Mouse (Mus musculus): ENCODE data around the gene Slc6a1.

The Slc6a1 gene

DNA sequence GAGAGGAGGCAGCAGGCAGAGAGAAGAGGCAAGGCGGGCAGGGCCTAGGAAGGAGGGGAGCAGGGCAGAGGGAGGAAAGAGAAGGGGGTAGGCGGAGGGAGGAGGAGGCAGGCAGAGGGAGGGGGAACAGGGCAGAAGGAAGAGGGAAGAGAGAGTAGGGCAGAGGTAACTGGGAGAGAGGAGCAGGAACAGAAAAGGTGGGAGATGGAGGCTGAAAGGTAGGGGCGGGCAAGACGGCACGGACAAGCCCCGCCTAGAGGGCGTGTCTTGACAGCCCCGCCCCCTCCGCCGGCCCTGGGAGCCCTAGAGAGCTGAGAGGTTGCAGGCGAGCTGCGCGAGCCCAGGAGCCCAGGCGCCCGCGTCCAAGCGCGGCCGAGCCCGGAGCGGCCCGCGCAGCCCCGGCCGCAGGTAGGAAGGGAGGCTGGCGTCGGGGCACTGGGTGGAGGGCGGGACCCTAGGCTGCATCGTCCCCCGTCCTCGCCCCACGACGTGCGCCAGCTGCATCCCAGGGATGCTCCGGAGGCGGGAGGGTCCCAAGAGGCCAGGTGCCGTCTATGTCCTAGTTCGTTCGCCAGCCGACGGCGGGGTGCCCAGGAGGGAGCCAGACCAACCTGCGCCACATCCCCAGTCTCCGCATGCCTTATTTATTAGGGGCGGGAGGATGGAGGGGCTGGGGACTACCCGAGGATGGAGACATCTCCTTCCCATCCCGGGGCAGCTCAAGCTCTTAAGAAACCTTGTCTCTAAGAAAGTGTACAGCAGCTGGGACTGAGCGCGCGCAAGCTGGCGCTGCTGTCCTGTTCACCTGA is at the start of gene Slc6a1:
Slc6a1 (plus strand) TSS at position 167 of the 809 bp plus-strand sequence.
- DNase-seq (ENCODE audit: low spot score in 2 of 2): peak; percentile 61 to 76

DNA sequence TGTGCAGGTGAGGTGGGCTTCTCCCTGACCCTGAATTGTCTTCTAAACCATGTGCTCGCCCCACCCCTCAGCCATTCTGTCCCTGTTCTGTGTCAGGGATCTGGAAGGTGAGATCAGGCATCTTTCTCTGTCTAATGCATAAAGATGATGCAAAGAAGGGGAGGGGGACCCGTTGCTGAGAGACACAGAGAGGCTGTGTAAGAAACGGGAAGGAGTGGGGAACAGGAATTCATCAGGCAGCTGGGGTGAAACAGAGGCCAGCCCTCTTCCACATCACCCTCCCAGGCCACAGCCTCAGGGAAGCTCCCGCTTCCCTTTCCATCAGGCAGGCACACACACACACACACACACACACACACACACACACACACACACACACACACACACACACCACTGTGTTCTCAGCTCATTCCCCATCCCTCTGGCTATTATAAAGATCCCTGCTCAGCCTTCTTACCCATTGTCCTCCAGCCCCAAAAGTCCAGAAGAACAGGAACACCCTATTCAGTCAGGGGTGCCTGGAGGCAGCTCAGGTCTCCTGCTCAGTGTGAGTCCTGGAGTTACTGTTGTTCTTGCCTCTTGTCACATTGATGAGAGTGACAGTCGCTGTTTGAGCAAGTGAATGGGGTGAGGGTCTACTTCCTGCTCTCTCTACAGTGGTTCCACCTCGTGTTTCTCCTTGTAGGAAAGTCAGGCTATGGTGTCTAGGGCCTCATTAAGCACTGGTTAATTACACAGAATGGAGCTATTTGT is 43.4 kb upstream of the Slc6a1 start:
- no peak for DNase-seq (ENCODE audit: low spot score in 2 of 2)

DNA sequence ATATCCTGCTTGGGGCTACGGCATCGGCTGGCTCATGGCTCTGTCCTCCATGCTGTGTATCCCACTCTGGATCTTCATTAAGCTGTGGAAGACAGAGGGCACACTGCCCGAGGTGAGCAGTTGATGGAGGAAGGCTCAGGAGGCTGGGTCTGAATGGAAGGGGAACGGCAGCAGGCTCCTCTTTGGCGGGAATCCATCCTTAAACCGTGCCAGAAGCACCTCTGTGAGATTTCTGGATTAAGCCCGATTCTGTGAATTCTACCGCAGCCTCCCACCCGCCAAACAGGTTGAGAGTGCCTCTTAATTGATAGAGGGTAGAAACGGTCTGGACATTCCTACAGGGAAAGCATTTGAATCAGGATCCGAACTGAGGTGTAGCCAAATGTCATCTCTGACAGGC is 36.8 kb upstream of the Slc6a1 start:
- DNase-seq (ENCODE audit: low spot score in 2 of 2): peak in 1 of 2 experiments; percentile 45

DNA sequence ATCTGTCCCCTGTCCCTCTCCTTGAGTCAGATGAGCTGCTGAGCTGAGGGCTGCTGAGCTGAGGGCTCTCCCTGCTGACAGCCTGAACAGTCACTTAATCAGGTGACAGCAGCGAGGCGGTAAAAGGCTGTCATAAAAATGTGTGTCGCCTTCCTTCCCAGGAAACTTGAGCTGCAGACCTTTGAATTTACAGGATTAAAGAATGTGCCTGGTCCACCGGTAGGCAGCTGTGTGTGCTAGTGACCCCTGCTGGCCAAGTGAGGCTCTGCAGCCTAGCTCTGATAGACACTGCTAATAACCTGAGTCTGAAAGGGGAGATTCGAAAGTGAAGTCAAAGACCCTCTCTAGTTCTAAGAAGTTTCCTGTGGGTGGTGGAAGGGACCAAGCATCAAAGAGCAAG is 32.1 kb upstream of the Slc6a1 start:
- DNase-seq (ENCODE audit: low spot score in 2 of 2): peak; percentile 67 to 83

DNA sequence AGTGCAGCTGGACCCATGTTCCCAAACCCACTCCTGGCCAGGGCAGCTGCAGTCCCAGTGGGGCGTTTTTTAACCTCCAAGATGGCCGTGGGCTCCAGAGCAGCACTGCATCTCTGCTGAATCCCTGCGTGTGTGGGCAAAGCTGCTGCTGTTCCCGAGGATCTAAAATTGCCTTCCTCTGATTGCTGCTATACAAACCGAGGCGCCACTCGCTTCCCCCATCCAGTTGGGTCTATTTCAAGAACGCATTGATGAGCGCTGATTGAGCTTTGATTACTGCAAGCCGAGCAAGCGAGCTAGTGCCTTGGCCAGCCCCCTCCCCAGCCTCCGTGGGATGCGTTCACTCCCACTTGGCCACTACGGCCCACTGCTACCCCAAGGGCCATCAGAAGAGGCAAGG is 27.5 kb upstream of the Slc6a1 start:
- no peak for DNase-seq (ENCODE audit: low spot score in 2 of 2)

DNA sequence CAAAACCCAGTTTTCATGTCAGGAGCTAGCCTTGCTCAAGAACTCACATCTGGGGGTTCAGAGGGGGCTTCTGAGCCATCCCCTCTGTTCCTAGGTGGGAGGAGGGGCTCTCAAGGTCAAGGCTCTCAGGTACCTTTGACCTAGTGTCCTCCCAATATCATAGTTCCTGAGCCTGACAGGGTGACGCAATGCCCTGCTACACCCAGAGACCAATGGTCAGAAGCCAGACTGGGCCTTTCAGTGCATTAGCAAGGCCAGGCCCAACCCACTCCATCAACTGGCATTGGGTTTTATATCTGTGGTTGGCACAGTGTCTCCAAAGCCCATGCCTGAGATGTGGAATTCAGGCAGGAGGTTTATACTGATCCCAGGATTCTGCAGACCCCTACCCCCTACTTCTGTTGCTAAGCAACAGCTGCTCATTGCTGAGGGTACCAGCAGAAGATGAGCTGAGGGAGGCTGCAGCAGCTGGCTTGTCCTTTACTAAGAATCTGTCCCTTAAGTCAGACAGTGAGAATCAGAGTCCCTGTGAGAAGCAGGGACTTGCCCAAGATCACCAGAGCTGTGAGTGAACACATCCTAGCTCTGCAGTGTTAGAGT is 24.6 kb upstream of the Slc6a1 start:
- no peak for DNase-seq (ENCODE audit: low spot score in 2 of 2)

DNA sequence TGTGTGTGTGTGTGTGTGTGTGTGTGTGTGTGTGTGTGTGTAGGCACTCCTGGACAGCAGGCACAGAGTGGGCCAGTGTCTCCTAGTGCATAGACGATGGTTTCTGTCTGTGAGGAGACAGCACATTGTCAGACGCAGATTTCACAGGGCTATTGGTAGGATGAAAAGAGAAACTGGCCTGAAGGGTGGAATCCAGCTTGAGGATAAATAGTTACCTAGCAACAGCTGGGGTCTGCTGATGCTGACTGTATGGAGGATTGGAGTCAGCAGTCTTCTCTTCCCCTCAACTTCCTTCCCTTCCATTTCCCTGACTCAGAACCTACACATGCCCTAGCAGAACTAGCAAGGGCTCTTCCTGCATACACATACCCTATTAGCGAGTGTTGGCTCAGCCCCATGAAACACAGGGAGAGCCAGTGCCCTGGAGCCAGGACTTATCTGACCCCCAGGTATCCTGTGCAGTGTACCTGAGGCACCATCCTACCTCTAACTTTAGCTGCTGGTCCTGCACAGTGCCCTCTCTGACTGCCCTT is 23.7 kb upstream of the Slc6a1 start:
- no peak for DNase-seq (ENCODE audit: low spot score in 2 of 2)

DNA sequence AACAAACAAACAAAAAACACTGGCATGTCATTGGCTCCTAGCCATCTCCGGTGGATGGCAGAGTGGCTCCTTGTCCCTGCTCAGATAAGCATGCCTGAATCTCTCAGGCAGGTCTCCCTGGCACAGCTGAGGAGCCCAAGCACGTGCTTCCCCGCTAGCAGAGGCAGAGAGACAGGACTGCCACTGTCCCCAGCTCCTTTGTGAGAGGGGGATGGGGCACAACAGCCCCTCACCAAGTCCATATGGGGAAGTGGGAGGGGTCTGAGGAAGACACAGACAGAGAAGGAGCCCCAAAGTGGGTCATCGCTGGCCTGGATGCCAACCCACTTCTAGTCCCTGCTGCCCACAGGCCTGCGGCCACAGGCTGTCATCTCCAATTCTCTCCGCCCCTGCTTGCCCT is 20.8 kb upstream of the Slc6a1 start:
- DNase-seq (ENCODE audit: low spot score in 2 of 2): peak in 1 of 2 experiments; percentile 56

DNA sequence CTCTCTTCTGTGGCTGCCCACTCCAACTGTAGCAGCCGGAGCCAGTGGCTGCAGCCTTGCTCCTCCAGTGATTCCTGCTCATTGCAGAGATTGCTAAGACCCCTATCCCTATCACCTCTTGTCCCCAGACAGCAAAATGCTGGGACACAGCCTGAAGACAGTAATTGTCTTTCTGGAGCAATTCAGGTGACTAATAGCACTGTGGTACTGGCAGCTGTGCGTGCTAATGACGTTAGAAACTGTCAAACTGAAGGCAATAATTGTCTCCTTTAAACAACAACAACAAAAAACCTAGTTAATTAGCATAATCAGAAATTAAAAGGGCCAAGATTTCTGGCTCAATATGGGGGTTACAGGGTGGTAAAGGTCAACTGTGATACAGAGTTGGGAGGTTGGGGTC is 18.4 kb upstream of the Slc6a1 start:
- no peak for DNase-seq (ENCODE audit: low spot score in 2 of 2)

DNA sequence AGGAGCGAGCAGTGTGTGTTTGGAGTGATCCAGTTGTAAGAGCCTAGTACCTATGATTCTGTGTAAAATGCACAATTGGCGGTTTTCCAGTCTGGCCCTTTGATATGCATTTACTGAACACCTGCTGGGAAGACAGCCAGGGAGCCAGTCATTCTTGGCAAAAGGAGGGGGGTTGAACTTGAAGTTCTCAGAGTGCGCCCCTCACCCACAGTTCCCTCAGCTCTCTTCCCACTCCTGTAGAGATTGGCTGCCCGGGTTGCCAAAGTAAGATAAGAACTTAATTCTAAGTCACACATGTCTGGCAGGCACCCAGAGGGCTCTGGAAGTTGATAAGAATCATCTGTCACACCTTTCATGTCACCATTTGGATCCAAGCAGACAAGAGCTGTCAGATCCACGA is 18.0 kb upstream of the Slc6a1 start:
- no peak for DNase-seq (ENCODE audit: low spot score in 2 of 2)

DNA sequence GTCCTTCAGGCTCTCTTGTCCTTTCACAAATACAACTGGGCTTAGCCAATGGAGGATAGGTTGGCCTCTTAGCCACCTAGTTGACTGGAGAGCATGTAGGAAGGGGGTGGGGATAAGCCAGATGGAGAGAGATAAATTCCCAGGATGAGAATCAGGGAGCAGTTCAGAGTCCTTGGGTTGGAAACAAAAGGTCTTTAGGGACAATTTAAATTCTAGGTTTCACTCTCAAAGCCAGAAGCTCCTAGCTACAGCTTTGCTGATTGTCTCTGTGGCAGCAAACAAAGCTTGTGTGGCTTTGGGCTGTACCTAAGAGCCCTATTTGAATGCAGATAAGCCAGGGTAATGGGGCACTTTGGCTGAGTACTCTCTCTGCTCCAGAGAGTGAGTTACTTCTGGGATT is 16.2 kb upstream of the Slc6a1 start:
- no peak for DNase-seq (ENCODE audit: low spot score in 2 of 2)

DNA sequence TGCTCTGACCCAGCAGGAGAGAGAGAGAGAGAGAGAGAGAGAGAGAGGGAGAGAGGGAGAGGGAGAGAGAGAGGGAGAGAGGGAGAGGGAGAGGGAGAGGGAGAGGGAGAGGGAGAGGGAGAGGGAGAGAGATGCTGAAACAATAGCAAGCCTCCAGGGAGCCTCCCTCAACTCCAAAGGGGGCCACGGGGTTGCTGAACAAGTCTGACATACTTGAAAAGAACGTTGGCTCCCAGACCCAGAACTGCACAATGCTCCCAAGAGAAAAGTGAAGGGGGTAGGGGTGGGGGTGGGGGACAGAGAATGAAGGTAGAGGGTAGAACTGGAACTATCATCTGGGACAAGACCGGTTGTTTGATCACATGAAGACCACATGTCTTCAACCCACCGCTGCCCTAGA is 14.5 kb upstream of the Slc6a1 start:
- no peak for DNase-seq (ENCODE audit: low spot score in 2 of 2)

DNA sequence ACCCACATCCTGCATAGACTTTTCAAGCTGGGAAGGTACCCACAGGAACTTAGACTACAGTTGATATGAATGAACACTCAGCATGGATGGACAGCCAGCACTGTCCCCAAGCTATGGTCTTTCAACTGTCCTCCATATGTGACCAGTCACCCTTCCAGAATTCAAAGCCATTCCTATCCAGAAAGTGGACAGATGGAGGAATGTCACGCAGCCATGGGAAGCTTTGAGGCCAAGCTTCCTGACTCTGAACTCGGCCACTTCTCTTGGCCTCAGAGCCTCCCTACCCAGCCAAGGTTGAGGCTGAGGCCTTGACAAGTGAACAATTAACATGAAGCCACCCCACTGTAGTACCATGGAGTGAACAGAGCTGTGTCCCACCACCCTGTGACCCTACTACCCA is 12.8 kb upstream of the Slc6a1 start:
- DNase-seq (ENCODE audit: low spot score in 2 of 2): no peak

DNA sequence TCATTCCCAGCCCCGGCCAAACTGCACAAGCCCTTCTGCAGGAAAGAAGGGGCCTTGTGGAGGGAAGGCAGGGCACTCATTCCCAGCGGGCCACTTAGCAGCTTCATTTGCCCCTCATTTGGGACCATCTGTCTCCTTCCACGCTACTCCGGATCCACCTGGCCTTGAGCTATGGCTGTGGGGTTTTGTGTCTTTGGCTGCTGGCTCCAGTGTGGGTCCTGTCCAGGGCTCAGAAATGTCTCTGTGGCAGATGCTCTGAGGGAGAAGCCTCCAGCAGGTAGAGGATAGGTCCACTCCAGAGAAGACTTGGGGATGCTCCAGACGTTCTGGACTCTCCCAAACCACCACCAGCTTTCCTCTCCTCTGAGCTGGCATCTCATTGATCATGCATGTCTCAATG is 11.6 kb upstream of the Slc6a1 start:
- no peak for DNase-seq (ENCODE audit: low spot score in 2 of 2)

DNA sequence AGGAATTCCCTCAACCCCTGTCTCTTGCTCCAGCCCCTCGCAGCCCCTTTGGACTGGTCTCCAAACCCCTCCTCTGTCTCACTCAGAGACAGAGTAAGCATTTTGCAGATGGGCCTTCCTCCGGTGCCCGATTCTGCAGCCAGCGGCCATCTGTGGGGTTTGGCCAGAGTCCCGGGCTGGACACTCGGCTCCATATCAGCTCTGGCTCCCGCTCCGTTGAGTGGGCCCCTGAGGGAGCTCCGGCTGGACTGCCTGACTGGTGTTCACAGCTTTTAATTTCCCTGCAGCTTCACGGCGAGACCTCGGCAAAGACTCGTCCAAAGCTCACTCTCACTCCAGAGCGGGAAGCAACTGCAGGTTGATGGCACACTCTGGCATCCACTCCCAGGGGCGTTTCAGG is 10.2 kb upstream of the Slc6a1 start:
- peak in 1 of 2 experiments; percentile 81 for DNase-seq (ENCODE audit: low spot score in 2 of 2)

DNA sequence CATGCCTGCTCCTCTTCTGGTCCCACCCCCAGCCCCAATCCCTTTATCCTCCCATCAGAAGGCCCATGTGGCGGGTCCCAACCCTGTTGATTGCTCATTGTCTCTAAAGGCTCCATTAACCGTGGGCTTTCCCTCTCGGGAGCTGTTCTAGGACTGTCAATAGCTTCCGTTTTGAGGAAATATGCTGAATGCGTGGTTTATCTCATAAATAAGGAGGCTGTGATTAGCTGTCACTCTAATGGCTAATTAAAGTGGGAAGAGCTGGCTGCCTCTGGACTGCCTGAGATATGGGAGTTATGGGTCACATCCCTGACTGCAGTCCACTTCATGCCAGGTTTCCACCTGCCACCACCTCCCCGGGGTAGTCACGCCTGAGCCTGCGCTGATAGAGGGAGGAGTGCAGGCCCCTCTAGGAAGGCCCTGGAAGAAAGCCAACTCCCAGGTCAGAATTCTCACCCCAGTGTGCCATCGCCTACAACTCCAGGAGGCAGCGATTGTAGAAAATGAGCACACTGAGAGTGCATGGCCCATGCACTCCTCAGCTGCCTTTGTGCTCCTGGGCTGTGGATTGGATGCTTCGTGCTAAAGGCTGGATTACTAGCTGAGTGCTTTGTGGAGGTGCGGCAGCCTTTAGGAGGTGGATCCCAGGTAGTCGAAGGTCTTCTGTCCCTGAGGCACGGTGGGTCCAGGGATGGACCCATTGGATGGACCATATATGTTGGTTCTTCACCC is 8.3 kb upstream of the Slc6a1 start:
- DNase-seq (ENCODE audit: low spot score in 2 of 2): no peak

DNA sequence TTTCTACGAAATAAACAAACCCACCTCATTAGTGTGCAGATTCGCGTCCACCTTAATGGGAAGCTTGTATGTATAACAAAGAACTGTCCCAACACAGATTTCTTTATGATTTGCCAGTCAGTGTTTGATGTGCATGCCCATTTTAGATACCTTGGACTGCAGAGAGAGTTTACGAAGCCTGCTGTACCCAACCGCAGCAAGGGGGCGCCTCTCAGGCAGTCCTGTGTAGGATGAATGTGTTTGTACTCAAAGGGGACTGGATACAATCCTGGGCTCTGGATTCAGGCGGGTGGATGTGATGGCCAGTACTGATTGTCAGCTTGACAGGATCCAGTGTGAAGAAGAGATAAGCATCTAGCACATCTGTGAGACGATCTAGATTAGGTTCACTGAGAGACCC is 6.6 kb upstream of the Slc6a1 start:
- DNase-seq (ENCODE audit: low spot score in 2 of 2): no peak

DNA sequence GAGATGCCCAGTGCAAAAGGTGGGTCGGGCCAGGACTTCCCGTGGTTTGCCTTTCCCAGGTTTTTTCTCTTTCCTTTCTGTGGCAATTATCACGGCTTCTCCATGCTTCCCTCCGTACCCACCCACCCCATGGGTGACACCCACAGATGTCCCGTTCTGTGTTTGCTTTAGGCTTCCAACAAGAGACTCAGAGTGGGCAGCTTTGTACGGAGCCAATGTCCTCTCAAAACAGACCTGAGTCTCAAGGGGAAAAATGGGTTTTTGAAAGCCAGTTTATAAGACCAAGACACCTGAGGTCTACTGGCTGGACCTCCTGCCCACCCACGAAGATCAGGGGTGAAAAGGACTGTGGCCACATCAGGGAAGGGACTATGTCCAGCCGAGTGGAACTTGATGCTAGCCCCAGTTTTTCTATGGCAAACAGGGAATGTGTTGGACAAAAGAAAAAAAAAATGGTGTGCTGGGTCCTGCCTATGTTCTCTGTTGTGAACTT is 889 bp downstream of the Slc6a1 start:
- no peak for DNase-seq (ENCODE audit: low spot score in 2 of 2)

DNA sequence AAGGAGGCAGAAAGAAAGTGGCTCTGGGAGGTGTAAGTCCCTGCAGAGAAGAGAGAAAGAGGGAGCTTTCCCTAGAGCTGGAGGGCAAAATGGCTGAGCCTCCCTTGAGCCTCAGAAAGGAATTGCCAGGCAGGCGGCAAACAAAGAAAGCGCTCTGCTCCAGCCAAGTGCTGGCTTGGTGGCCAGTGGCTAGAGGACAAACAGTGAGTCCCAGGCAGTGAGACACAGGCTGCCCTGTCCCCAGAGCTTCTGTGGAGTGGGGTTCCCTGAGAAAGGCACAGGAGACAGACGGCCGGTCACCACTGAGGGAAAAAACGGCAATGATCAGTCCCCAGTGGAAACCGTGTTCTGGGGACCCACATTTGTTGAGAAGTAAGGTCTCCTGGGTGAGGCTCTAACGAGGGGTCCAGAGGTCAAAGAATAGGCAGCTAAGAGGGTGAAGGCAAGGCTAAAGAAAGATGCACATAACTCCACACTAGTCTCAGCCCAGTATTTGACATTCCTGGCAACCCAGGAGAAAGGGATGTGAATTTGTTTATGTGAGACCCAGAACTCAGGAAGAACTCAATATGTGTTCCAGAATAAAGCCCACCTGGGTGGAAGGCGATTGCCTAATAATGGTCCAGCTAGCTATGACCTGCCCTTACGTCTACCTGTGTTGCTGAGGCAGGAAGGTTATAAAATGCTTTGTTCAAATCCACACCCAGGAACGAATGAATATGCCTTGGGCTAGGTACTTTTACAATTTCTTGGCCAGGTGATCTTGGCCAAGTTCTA is 1.7 kb downstream of the Slc6a1 start:
- no peak for DNase-seq (ENCODE audit: low spot score in 2 of 2)

DNA sequence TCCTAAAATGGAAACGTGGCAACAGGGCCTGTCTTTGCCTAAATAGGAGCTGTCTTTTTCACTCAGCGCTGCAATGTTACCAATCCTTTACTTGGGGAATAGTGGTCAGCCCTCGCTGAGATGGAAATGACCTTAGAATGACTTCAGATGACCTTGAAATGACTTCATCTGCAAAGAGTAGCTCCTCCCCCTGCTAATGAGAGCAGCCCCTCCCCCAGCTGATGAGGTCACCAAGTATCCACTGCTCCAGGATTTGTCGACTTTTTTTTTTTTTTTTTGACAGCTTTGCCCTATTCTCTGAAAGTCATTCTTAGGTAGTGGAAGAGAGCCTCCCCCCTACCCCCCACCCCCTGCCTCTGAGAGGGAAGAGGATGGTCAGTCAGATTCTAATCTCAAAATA is 3.0 kb downstream of the Slc6a1 start:
- DNase-seq (ENCODE audit: low spot score in 2 of 2): no peak

DNA sequence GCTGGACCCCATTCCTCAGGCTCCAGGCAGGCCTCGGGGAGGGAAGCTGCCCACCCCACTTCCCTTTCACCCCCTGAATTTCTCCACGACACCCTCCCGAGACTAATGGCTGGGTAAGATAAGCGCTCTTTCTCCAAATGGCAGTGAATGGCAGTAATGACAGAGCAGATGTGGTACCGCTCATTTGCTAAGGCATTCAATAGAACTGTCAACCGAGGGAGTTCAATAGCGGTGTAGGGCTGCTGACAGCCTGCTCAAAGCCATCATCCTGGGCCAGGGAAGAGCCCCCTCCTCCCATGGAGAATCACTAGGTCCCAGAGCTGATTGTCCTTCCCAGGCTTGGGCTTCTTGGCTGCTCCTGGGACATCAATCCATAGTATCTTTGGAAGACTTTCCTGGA is 6.7 kb downstream of the Slc6a1 start:
- DNase-seq (ENCODE audit: low spot score in 2 of 2): no peak
